Mouse (Mus musculus) CH12.LX (cell line): Measurements from ENCODE around the gene Laptm4a. TPM values are rescaled to one million over a fixed set of nuclear protein-coding genes. Genes with fewer than 3 reads are reported as not detected.
A peak's percentile ranks its signal among the peaks of the same experiment; 100 is the strongest.

Experiments
- DNase-seq: peaks from one replicate; pipeline ENCODE4 v3.0.0-alpha.2; 2013; ENCODE audit errors: extremely low read depth
- H3K27ac ChIP-seq: 2 replicates; pipeline ENCODE4 v1.5.1; 2012; ENCODE audit warnings: low read depth, mild to moderate bottlenecking, control low read depth, moderate library complexity; ENCODE audit not compliant: insufficient read depth
- H3K27me3 ChIP-seq: replicated peaks from 2 replicates; pipeline ENCODE3; 2012; ENCODE audit warnings: inconsistent platforms
- H3K36me3 ChIP-seq, 2 experiments: replicated peaks in 1 of 2; 2 replicates each; pipeline versions ENCODE3 to v1.6.1; 2012; ENCODE audit warnings: inconsistent platforms in 1 of 2, low read length in 1 of 2, mild to moderate bottlenecking in 1 of 2, mixed read lengths in 1 of 2, moderate library complexity in 1 of 2; ENCODE audit not compliant: control insufficient read depth in 1 of 2, insufficient read depth in 1 of 2
- H3K4me1 ChIP-seq, 2 experiments: 2 replicates each; pipeline ENCODE4 v1.6.1; 2012; ENCODE audit warnings: inconsistent platforms in 1 of 2, moderate library complexity in 1 of 2; ENCODE audit not compliant: insufficient read depth in 2 of 2, control insufficient read depth in 1 of 2
- H3K4me2 ChIP-seq: 2 replicates; pipeline ENCODE4 v1.6.1; 2012; ENCODE audit warnings: low read depth, mild to moderate bottlenecking, control low read depth; ENCODE audit not compliant: poor library complexity, insufficient read depth, severe bottlenecking
- H3K4me3 ChIP-seq, 3 experiments: fragments of 150-350 bp in 1 of 3; sonication (generic) in 1 of 3; replicated peaks in 1 of 3; 2 replicates each; pipeline versions ENCODE3 to v1.5.1; 2011 to 2012; ENCODE audit warnings: low read depth in 2 of 3, low read length in 2 of 3, mild to moderate bottlenecking in 2 of 3, moderate library complexity in 2 of 3, control low read depth in 1 of 3, improper control_type of control experiment in 1 of 3, inconsistent platforms in 1 of 3, mixed read lengths in 1 of 3; ENCODE audit not compliant: poor library complexity in 1 of 3
- H3K79me2 ChIP-seq: replicated peaks from 2 replicates; pipeline ENCODE4 v1.6.1; 2012; ENCODE audit warnings: mild to moderate bottlenecking, moderate library complexity; ENCODE audit not compliant: control insufficient read depth, poor library complexity, insufficient read depth, severe bottlenecking; ENCODE audit errors: extremely low read depth
- H3K9ac ChIP-seq: 2 replicates; pipeline ENCODE4 v1.6.1; 2012; ENCODE audit warnings: low read depth, mild to moderate bottlenecking, control low read depth, moderate library complexity; ENCODE audit not compliant: insufficient read depth
- H3K9me3 ChIP-seq: replicated peaks from 2 replicates; pipeline ENCODE3; 2012; ENCODE audit warnings: low read length, inconsistent platforms, mixed read lengths
- CTCF ChIP-seq, 2 experiments: IDR thresholded peaks in 1 of 2; conservative IDR thresholded peaks in 1 of 2; 2 replicates each; pipeline ENCODE4 v1.5.1; 2011 to 2012; ENCODE audit warnings: low read depth in 2 of 2, low read length in 2 of 2, improper control_type of control experiment in 1 of 2, inconsistent platforms in 1 of 2, mild to moderate bottlenecking in 1 of 2, moderate library complexity in 1 of 2
- ELF1 ChIP-seq: IDR thresholded peaks from 2 replicates; pipeline ENCODE4 v1.6.1; 2014; ENCODE audit warnings: low read depth, mild to moderate bottlenecking, inconsistent platforms, low read length, improper control_type of control experiment
- JUN ChIP-seq: IDR thresholded peaks from 2 replicates; pipeline ENCODE4 v1.6.1; 2011; ENCODE audit warnings: low read depth, mild to moderate bottlenecking, low read length, improper control_type of control experiment, moderate library complexity; ENCODE audit not compliant: insufficient read depth
- JUND ChIP-seq: conservative IDR thresholded peaks from 2 replicates; pipeline ENCODE4 v1.6.1; 2011; ENCODE audit warnings: low read depth, low read length, improper control_type of control experiment
- MAFK ChIP-seq: IDR thresholded peaks from 2 replicates; pipeline ENCODE4 v1.6.1; 2011; ENCODE audit warnings: low read length, improper control_type of control experiment; ENCODE audit not compliant: insufficient replicate concordance
- POLR2A ChIP-seq: IDR thresholded peaks from 2 replicates; pipeline ENCODE4 v1.6.1; 2011; ENCODE audit warnings: low read depth, mild to moderate bottlenecking, improper control_type of control experiment, low read length
- POLR2AphosphoS2 ChIP-seq: IDR thresholded peaks from 2 replicates; pipeline ENCODE4 v1.6.1; 2011; ENCODE audit warnings: low read depth, low read length, improper control_type of control experiment
- ZMIZ1 ChIP-seq: IDR thresholded peaks from 2 replicates; pipeline ENCODE4 v1.6.1; 2012; ENCODE audit warnings: low read depth, mild to moderate bottlenecking, inconsistent platforms, low read length, improper control_type of control experiment
- dilution Hi-C: fragments of 300-500 bp; cut with MboI; formaldehyde crosslinking; loops from 2 replicates; pipeline ENCODE4 v1.14.3; 2020; ENCODE audit warnings: low sequenced_read_pairs; ENCODE audit not compliant: extremely low pct_unique_long_range_greater_than_20kb, extremely low pct_ligation_motif_present
- in situ Hi-C: fragments of 300-500 bp; cut with MboI; formaldehyde crosslinking; loops from 3 replicates; pipeline ENCODE4 v1.14.3; 2019; ENCODE audit warnings: low sequenced_read_pairs, low pct_ligation_motif_present, low pct_unique_long_range_greater_than_20kb, mixed read lengths
- polyA plus RNA-seq: library from polyadenylated mRNA; unstranded; fragments of >175 nt; gene quantifications from 2 replicates; pipeline ENCODE4 v1.2.1, GENCODE M21; 2012; ENCODE audit warnings: low read depth; ENCODE audit not compliant: insufficient read length
- total RNA-seq, 2 experiments: library from RNA; depleted of rRNA; stranded (reverse); fragments of 300-350 nt in 1 of 2; fragments of >200 nt in 1 of 2; gene quantifications; 2 replicates each; pipeline ENCODE4 v1.2.3; 2012 to 2014

Gene Laptm4a
- total and polyA plus RNA-seq, 3 experiments: 48.3 to 73.8 (median 64.5) TPM

GRCm38 (mm10) chr12:8923603-8924002 is 2.1 kb downstream of the Laptm4a start:
- Histone ChIP-seq H3K9me3 (no peaks in the 10 kb centered on the region), H3K79me2 (peaks cover 60% of the 10 kb centered on the region), H3K9ac (peak overlapping the region; percentile 97), H3K4me3 (peak overlapping the region; percentile 73 to 92 (median 82)), H3K27ac (no peak overlapping the region), H3K4me2 (peak overlapping the region; percentile 78), H3K4me1 (peaks cover 7 to 59% of the 10 kb centered on the region in 2 experiments), H3K27me3 (no peaks in the 10 kb centered on the region), H3K36me3 (peaks cover 6 to 30% of the 10 kb centered on the region in 2 experiments)
- DNase-seq: no peak
- in situ Hi-C loops (no loop called here), dilution Hi-C loops (no loop called here)
- 0 out of 4 replicates have a peak, but pooled peaks of 1 of the 2 experiments have one; percentile 2 for TF ChIP-seq CTCF (conservative IDR thresholded peaks at IDR 0.05 in 1 of 2, IDR thresholded peaks at IDR 0.05 in 1 of 2; ENCODE audit: low read depth in 2 of 2, low read length in 2 of 2)
- no peak for TF ChIP-seq MAFK
- no peak for TF ChIP-seq ELF1

GRCm38 (mm10) chr12:8927652-8928051 is 6.2 kb downstream of the Laptm4a start:
- H3K9me3 ChIP-seq: no peaks in the 10 kb centered on the region
- dilution Hi-C loops: no loop called here
- DNase-seq: peak; percentile 38
- peaks cover 11 to 83% of the 10 kb centered on the region in 2 experiments for H3K4me1 ChIP-seq
- H3K36me3 ChIP-seq: peaks cover 6 to 55% of the 10 kb centered on the region in 2 experiments
- no peaks in the 10 kb centered on the region for H3K27me3 ChIP-seq
- in situ Hi-C loops: no loop called here
- H3K27ac ChIP-seq: no peak overlapping the region
- TF ChIP-seq JUN (no peak), MAFK (no peak), POLR2A (no peak), POLR2AphosphoS2 (0 out of 2 replicates have a peak, but pooled peaks have one; percentile 8), CTCF (conservative IDR thresholded peaks at IDR 0.05 in 1 of 2, IDR thresholded peaks at IDR 0.05 in 1 of 2; ENCODE audit: low read depth in 2 of 2, low read length in 2 of 2) (no peak), ZMIZ1 (no peak), JUND (no peak)
- peaks cover 91% of the 10 kb centered on the region for H3K79me2 ChIP-seq
- H3K4me3 ChIP-seq: no peak overlapping the region
- H3K4me2 ChIP-seq: no peak overlapping the region
- no peak overlapping the region for H3K9ac ChIP-seq

- DNase-seq: no peak
- Histone ChIP-seq H3K9me3 (no peaks in the 10 kb centered on the region), H3K27me3 (no peaks in the 10 kb centered on the region), H3K9ac (no peak overlapping the region), H3K79me2 (peaks cover 84% of the 10 kb centered on the region), H3K27ac (no peak overlapping the region), H3K4me1 (peaks cover 11 to 75% of the 10 kb centered on the region in 2 experiments), H3K4me2 (no peak overlapping the region), H3K4me3 (no peak overlapping the region), H3K36me3 (peaks cover 13 to 65% of the 10 kb centered on the region in 2 experiments)
- in situ Hi-C loops: no loop called here
- dilution Hi-C loops: no loop called here
- TF ChIP-seq POLR2A (no peak), POLR2AphosphoS2 (0 out of 2 replicates have a peak, but pooled peaks have one; percentile 49)
These were observed 7.3 kb downstream of the Laptm4a start for GRCm38 (mm10) chr12:8928766-8929165.
